Mouse (Mus musculus) fibroblast of lung, adult 2 months (primary cell): ENCODE data around the gene Socs2.

ENCODE experiments used
- DNase-seq: peaks from one replicate; pipeline ENCODE4 v3.0.0-alpha.2; 2011; ENCODE audit warnings: low read depth

The Socs2 gene

GRCm38 (mm10) chr10:95342833-95343590 lies 74.0 kb downstream of the Socs2 start:
- DNase-seq = no peak

GRCm38 (mm10) chr10:95340676-95341075 lies 76.3 kb downstream of the Socs2 start:
- DNase-seq = no peak

GRCm38 (mm10) chr10:95337589-95337988 lies 79.4 kb downstream of the Socs2 start:
- no peak for DNase-seq

GRCm38 (mm10) chr10:95336781-95337544 lies 80.0 kb downstream of the Socs2 start:
- DNase-seq = no peak
